Mouse (Mus musculus): ENCODE data around the gene Rps15. TPM values are rescaled to one million over a fixed set of nuclear protein-coding genes. Genes with fewer than 3 reads are reported as not detected.

Gene Rps15
- total and polyA plus RNA-seq, 3 experiments = 2,279 to 5,342 (median 2,739) TPM

GRCm38 (mm10) chr10:80315315-80315714 lies 23.1 kb downstream of the Rps15 start:
- no peak for DNase-seq (ENCODE audit: extremely low read depth)
- in situ Hi-C loops (cut with MboI; ENCODE audit: low pct_ligation_motif_present, low pct_unique_long_range_greater_than_20kb, low sequenced_read_pairs) = no loop called here
- Histone ChIP-seq H3K4me2 (ENCODE audit: insufficient read depth, low read depth, poor library complexity, severe bottlenecking) (no peak overlapping the region), H3K9ac (ENCODE audit: insufficient read depth, low read depth) (no peak overlapping the region), H3K4me3 (replicated peaks in 1 of 3; ENCODE audit: low read depth in 2 of 3, low read length in 2 of 3, poor library complexity in 1 of 3) (no peak overlapping the region), H3K27ac (ENCODE audit: insufficient read depth, low read depth) (no peak overlapping the region), H3K9me3 (replicated peaks; ENCODE audit: low read length) (no peaks in the 10 kb centered on the region), H3K27me3 (replicated peaks) (peaks cover 4% of the 10 kb centered on the region), H3K79me2 (replicated peaks; ENCODE audit: control insufficient read depth, extremely low read depth, insufficient read depth, poor library complexity, severe bottlenecking) (peaks cover 13% of the 10 kb centered on the region), H3K36me3 (replicated peaks in 1 of 2; ENCODE audit: control insufficient read depth in 1 of 2, insufficient read depth in 1 of 2, low read length in 1 of 2) (peaks cover 20 to 46% of the 10 kb centered on the region in 2 experiments), H3K4me1 (ENCODE audit: control insufficient read depth in 1 of 2, insufficient read depth in 2 of 2) (peaks cover 19 to 32% of the 10 kb centered on the region in 2 experiments)
- dilution Hi-C loops (cut with MboI; ENCODE audit: extremely low pct_ligation_motif_present, extremely low pct_unique_long_range_greater_than_20kb, low sequenced_read_pairs) = no loop called here
- TF ChIP-seq MAX (IDR thresholded peaks at IDR 0.05; ENCODE audit: low read length) = no peak
- no peak for TF ChIP-seq RAD21 (IDR thresholded peaks at IDR 0.05; ENCODE audit: low read depth, low read length)
- TF ChIP-seq PAX5 (IDR thresholded peaks at IDR 0.05; ENCODE audit: low read length) = no peak

GRCm38 (mm10) chr10:80316359-80316781 lies 24.1 kb downstream of the Rps15 start:
- in situ Hi-C loops (cut with MboI; ENCODE audit: low pct_ligation_motif_present, low pct_unique_long_range_greater_than_20kb, low sequenced_read_pairs) = no loop called here
- dilution Hi-C loops (cut with MboI; ENCODE audit: extremely low pct_ligation_motif_present, extremely low pct_unique_long_range_greater_than_20kb, low sequenced_read_pairs) = no loop called here
- no peak for DNase-seq (ENCODE audit: extremely low read depth)
- H3K9me3 ChIP-seq (replicated peaks; ENCODE audit: low read length) = no peaks in the 10 kb centered on the region
- TF ChIP-seq BHLHE40 (IDR thresholded peaks at IDR 0.05; ENCODE audit: low read depth, low read length) (no peak), IRF4 (IDR thresholded peaks at IDR 0.05; ENCODE audit: low read depth, low read length) (no peak), MAZ (IDR thresholded peaks at IDR 0.05; ENCODE audit: low read depth, low read length) (no peak), CHD2 (IDR thresholded peaks at IDR 0.05; ENCODE audit: low read length) (no peak), JUND (conservative IDR thresholded peaks at IDR 0.05; ENCODE audit: low read depth, low read length) (no peak), TCF12 (IDR thresholded peaks at IDR 0.05; ENCODE audit: low read depth, low read length) (no peak), MAFK (IDR thresholded peaks at IDR 0.05; ENCODE audit: insufficient replicate concordance, low read length) (no peak), ZKSCAN1 (IDR thresholded peaks at IDR 0.05; ENCODE audit: borderline replicate concordance, low read depth, low read length) (no peak), MYC (IDR thresholded peaks at IDR 0.05; ENCODE audit: low read depth, low read length) (no peak), CHD1 (IDR thresholded peaks at IDR 0.05; ENCODE audit: low read depth, low read length) (no peak), TBP (conservative IDR thresholded peaks at IDR 0.05; ENCODE audit: low read depth, low read length) (no peak), GABPA (IDR thresholded peaks at IDR 0.05; ENCODE audit: insufficient replicate concordance, low read depth, low read length) (no peak), USF1 (IDR thresholded peaks at IDR 0.05; ENCODE audit: low read depth, low read length) (no peak)
- H3K4me1 ChIP-seq (ENCODE audit: control insufficient read depth in 1 of 2, insufficient read depth in 2 of 2) = peaks cover 22 to 35% of the 10 kb centered on the region in 2 experiments
- H3K27ac ChIP-seq (ENCODE audit: insufficient read depth, low read depth) = no peak overlapping the region
- H3K27me3 ChIP-seq (replicated peaks) = peaks cover 1% of the 10 kb centered on the region
- peaks cover 13% of the 10 kb centered on the region for H3K79me2 ChIP-seq (replicated peaks; ENCODE audit: control insufficient read depth, extremely low read depth, insufficient read depth, poor library complexity, severe bottlenecking)
- peaks cover 20 to 46% of the 10 kb centered on the region in 2 experiments for H3K36me3 ChIP-seq (replicated peaks in 1 of 2; ENCODE audit: control insufficient read depth in 1 of 2, insufficient read depth in 1 of 2, low read length in 1 of 2)
- no peak overlapping the region for H3K4me2 ChIP-seq (ENCODE audit: insufficient read depth, low read depth, poor library complexity, severe bottlenecking)
- no peak overlapping the region for H3K9ac ChIP-seq (ENCODE audit: insufficient read depth, low read depth)
- H3K4me3 ChIP-seq (replicated peaks in 1 of 3; ENCODE audit: low read depth in 2 of 3, low read length in 2 of 3, poor library complexity in 1 of 3) = no peak overlapping the region
